Mouse (Mus musculus): Measurements from ENCODE around the gene Mrpl51. TPM values are rescaled to one million over a fixed set of nuclear protein-coding genes. Genes with fewer than 3 reads are reported as not detected.

Gene Mrpl51
- polyA plus RNA-seq, 1 experiment = 21.2 TPM

- Histone ChIP-seq H3K27ac (ENCODE audit: insufficient read depth, low read length) (no peak overlapping the region), H3K4me3 (ENCODE audit: extremely low read depth, insufficient read depth, insufficient read length) (no peak overlapping the region), H3K4me1 (ENCODE audit: control insufficient read depth, insufficient read depth, insufficient read length) (peaks cover 2% of the 10 kb centered on the region; the same call in 1 of the 2 replicates), H3K36me3 (ENCODE audit: control insufficient read depth, insufficient read depth, low read length) (peaks cover 24% of the 10 kb centered on the region), H3K27me3 (ENCODE audit: control insufficient read depth, insufficient read depth, low read length) (no peaks in the 10 kb centered on the region)
- no peak for DNase-seq (ENCODE audit: low read depth in 1 of 2, low spot score in 2 of 2)
- no peak for TF ChIP-seq CTCF (IDR thresholded peaks at IDR 0.05; ENCODE audit: extremely low read depth, insufficient read depth, insufficient read length, insufficient replicate concordance)
- TF ChIP-seq POLR2A (IDR thresholded peaks at IDR 0.05; ENCODE audit: low read depth, low read length) = no peak
- 96% methylated on average over 10 of the region's 10 CpGs for WGBS
Observed at GRCm38 (mm10) chr6:125186203-125186602, 5.4 kb upstream of the Mrpl51 start.

GRCm38 (mm10) chr6:125190816-125191215 is 785 bp upstream of the Mrpl51 start:
- no peak for DNase-seq (ENCODE audit: low read depth in 1 of 2, low spot score in 2 of 2)
- TF ChIP-seq CTCF (IDR thresholded peaks at IDR 0.05; ENCODE audit: extremely low read depth, insufficient read depth, insufficient read length, insufficient replicate concordance) (no peak), POLR2A (IDR thresholded peaks at IDR 0.05; ENCODE audit: low read depth, low read length) (no peak)
- H3K4me3 ChIP-seq (ENCODE audit: extremely low read depth, insufficient read depth, insufficient read length) = peak overlapping the region; percentile 96
- H3K27ac ChIP-seq (ENCODE audit: insufficient read depth, low read length) = no peak overlapping the region
- no peaks in the 10 kb centered on the region for H3K27me3 ChIP-seq (ENCODE audit: control insufficient read depth, insufficient read depth, low read length)
- peaks cover 4% of the 10 kb centered on the region; the same call in 1 of the 2 replicates for H3K4me1 ChIP-seq (ENCODE audit: control insufficient read depth, insufficient read depth, insufficient read length)
- peaks cover 7% of the 10 kb centered on the region; the same call in 1 of the 2 replicates for H3K36me3 ChIP-seq (ENCODE audit: control insufficient read depth, insufficient read depth, low read length)

GRCm38 (mm10) chr6:125192016-125192714 is 564 bp downstream of the Mrpl51 start:
- Histone ChIP-seq H3K36me3 (ENCODE audit: control insufficient read depth, insufficient read depth, low read length) (peaks cover 4% of the 10 kb centered on the region; the same call in 1 of the 2 replicates), H3K27ac (ENCODE audit: insufficient read depth, low read length) (peak overlapping the region; percentile 99), H3K4me1 (ENCODE audit: control insufficient read depth, insufficient read depth, insufficient read length) (peaks cover 4% of the 10 kb centered on the region; the same call in 1 of the 2 replicates), H3K4me3 (ENCODE audit: extremely low read depth, insufficient read depth, insufficient read length) (peak overlapping the region; percentile 96), H3K27me3 (ENCODE audit: control insufficient read depth, insufficient read depth, low read length) (no peaks in the 10 kb centered on the region)
- TF ChIP-seq CTCF (IDR thresholded peaks at IDR 0.05; ENCODE audit: extremely low read depth, insufficient read depth, insufficient read length, insufficient replicate concordance) = no peak
- no peak for TF ChIP-seq POLR2A (IDR thresholded peaks at IDR 0.05; ENCODE audit: low read depth, low read length)
- peak; percentile 83 to 90 for DNase-seq (ENCODE audit: low read depth in 1 of 2, low spot score in 2 of 2)
- WGBS = under 1% methylated on average over 34 of the region's 34 CpGs

DNA sequence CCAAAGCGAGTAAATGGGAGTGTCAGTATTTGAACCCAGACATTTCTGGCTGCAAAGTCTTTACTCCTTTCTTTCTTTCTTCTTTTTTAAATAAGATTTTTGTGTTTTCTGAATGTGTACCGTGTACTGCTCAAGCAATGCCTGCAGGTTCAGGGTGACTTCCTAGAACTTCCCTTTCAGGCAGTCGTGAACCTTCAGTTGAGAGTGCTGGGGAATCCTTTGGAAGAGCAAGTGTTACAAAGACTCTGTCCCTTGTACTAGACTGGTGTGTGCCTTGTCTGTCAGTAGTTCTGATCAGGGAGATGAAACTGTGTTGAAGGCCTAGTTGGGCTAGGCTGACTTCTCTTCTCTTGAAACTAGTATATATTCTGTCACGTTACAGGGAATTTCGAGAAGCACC is 1.2 kb downstream of the Mrpl51 start:
- no peak for TF ChIP-seq POLR2A (IDR thresholded peaks at IDR 0.05; ENCODE audit: low read depth, low read length)
- TF ChIP-seq CTCF (IDR thresholded peaks at IDR 0.05; ENCODE audit: extremely low read depth, insufficient read depth, insufficient read length, insufficient replicate concordance) = no peak
- no peak for DNase-seq (ENCODE audit: low read depth in 1 of 2, low spot score in 2 of 2)
- WGBS = 23% methylated on average over 5 of the region's 5 CpGs

DNA sequence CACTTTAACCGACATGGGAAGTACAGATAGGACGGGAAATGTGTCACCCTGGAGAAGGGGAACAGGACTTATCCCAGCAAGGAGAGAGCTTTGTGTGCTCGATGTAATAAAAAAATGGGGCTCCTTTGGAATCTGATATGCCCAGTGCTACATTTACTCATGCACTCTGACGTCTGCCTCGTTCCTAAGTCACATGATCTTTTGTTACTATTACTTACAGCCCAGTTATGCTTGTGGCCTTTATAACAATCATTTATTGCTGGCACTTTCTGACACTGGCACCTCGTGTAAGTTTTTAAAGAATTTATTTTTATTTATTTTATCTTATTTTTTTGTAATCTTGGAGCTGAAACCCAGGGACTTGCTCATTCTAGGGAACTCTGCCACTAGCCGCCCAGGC is 1.8 kb downstream of the Mrpl51 start:
- no peak for DNase-seq (ENCODE audit: low read depth in 1 of 2, low spot score in 2 of 2)
- Histone ChIP-seq H3K36me3 (ENCODE audit: control insufficient read depth, insufficient read depth, low read length) (peaks cover 4% of the 10 kb centered on the region; the same call in 1 of the 2 replicates), H3K27ac (ENCODE audit: insufficient read depth, low read length) (no peak overlapping the region), H3K27me3 (ENCODE audit: control insufficient read depth, insufficient read depth, low read length) (no peaks in the 10 kb centered on the region), H3K4me1 (ENCODE audit: control insufficient read depth, insufficient read depth, insufficient read length) (peaks cover 4% of the 10 kb centered on the region; the same call in 1 of the 2 replicates), H3K4me3 (ENCODE audit: extremely low read depth, insufficient read depth, insufficient read length) (no peak overlapping the region)
- WGBS = 65% methylated on average over 7 of the region's 7 CpGs
- TF ChIP-seq CTCF (IDR thresholded peaks at IDR 0.05; ENCODE audit: extremely low read depth, insufficient read depth, insufficient read length, insufficient replicate concordance) = no peak
- TF ChIP-seq POLR2A (IDR thresholded peaks at IDR 0.05; ENCODE audit: low read depth, low read length) = no peak

More for the DNA sequence above, 1.2 kb downstream of the Mrpl51 start:
- peak overlapping the region; percentile 96; the same call in 1 of the 2 replicates for H3K4me3 ChIP-seq (ENCODE audit: extremely low read depth, insufficient read depth, insufficient read length)
- H3K4me1 ChIP-seq (ENCODE audit: control insufficient read depth, insufficient read depth, insufficient read length) = peaks cover 4% of the 10 kb centered on the region; the same call in 1 of the 2 replicates
- peak overlapping the region; percentile 99; the same call in 1 of the 2 replicates for H3K27ac ChIP-seq (ENCODE audit: insufficient read depth, low read length)
- no peaks in the 10 kb centered on the region for H3K27me3 ChIP-seq (ENCODE audit: control insufficient read depth, insufficient read depth, low read length)
- peaks cover 4% of the 10 kb centered on the region; the same call in 1 of the 2 replicates for H3K36me3 ChIP-seq (ENCODE audit: control insufficient read depth, insufficient read depth, low read length)

GRCm38 (mm10) chr6:125195541-125196075 is 4.0 kb downstream of the Mrpl51 start:
- Histone ChIP-seq H3K4me1 (ENCODE audit: control insufficient read depth, insufficient read depth, insufficient read length) (peaks cover 4% of the 10 kb centered on the region; the same call in 1 of the 2 replicates), H3K4me3 (ENCODE audit: extremely low read depth, insufficient read depth, insufficient read length) (no peak overlapping the region), H3K36me3 (ENCODE audit: control insufficient read depth, insufficient read depth, low read length) (peaks cover 4% of the 10 kb centered on the region; the same call in 1 of the 2 replicates), H3K27me3 (ENCODE audit: control insufficient read depth, insufficient read depth, low read length) (no peaks in the 10 kb centered on the region), H3K27ac (ENCODE audit: insufficient read depth, low read length) (no peak overlapping the region)
- TF ChIP-seq CTCF (IDR thresholded peaks at IDR 0.05; ENCODE audit: extremely low read depth, insufficient read depth, insufficient read length, insufficient replicate concordance) (no peak), POLR2A (IDR thresholded peaks at IDR 0.05; ENCODE audit: low read depth, low read length) (no peak)
- 88% methylated on average over 1 of the region's 1 CpGs for WGBS
- no peak for DNase-seq (ENCODE audit: low read depth in 1 of 2, low spot score in 2 of 2)

Data from spleen, adult 2 months (tissue).